Comparison of ENCODE assay signal across 33 mouse cellular contexts in genomic region chr12:87065446-87065845, GRCm38 (mm10). TPM values are rescaled to one million over a fixed set of nuclear protein-coding genes. Genes with fewer than 3 reads are reported as not detected.
DNase-seq lines count a peak whose midpoint lies in the region; ATAC-seq and TF ChIP-seq lines count a peak whose summit lies in the region.
"Had no signal": no experiment of that assay in that cellular context is flagged by ENCODE, and none has a peak within 500 bp of the region (broad histone marks: within the 10 kb centered on the region; RNA-seq: fewer than 3 reads in every experiment).

No protein-coding gene starts in this region.

- H3K27me3 ChIP-seq in hindbrain, postnatal 0 days (ENCODE audit: insufficient read depth, low read length), result no peaks in the 10 kb centered on the region
- H3K27me3 ChIP-seq in hindbrain, embryonic 16.5 days (replicated peaks; ENCODE audit: control insufficient read depth, insufficient read depth, low read length), result no peaks in the 10 kb centered on the region
- H3K27me3 ChIP-seq in heart, embryonic 12.5 days (replicated peaks), result peaks cover 7% of the 10 kb centered on the region; the same call in 1 of the 2 replicates
- H3K27me3 ChIP-seq: forebrain, embryonic 15.5 days; hindbrain, embryonic 13.5 days; kidney, embryonic 15.5 days; limb, embryonic 12.5 days; liver, embryonic 15.5 days; neural tube, embryonic 13.5 days had no signal

- no peak overlapping the region for H3K9ac ChIP-seq in hindbrain, postnatal 0 days (replicated peaks; ENCODE audit: low read length)
- no peak overlapping the region for H3K9ac ChIP-seq in hindbrain, embryonic 16.5 days (ENCODE audit: low read depth, low read length)
- H3K9ac ChIP-seq in heart, embryonic 12.5 days, result no peak overlapping the region
- H3K9ac ChIP-seq: embryonic facial prominence, embryonic 13.5 days; forebrain, embryonic 15.5 days; hindbrain, embryonic 13.5 days; kidney, embryonic 15.5 days; limb, embryonic 12.5 days; liver, embryonic 15.5 days; lung, embryonic 14.5 days; neural tube, embryonic 13.5 days had no signal

- H3K36me3 ChIP-seq in hindbrain, postnatal 0 days (ENCODE audit: insufficient read depth, low read length), result 0 out of 2 replicates have a peak, but pooled peaks cover 3% of the 10 kb centered on the region
- peaks cover 20% of the 10 kb centered on the region for H3K36me3 ChIP-seq in hindbrain, embryonic 16.5 days (ENCODE audit: control insufficient read depth, insufficient read depth, low read length)
- H3K36me3 ChIP-seq in heart, embryonic 12.5 days, result no peaks in the 10 kb centered on the region
- H3K36me3 ChIP-seq: embryonic facial prominence, embryonic 13.5 days; forebrain, embryonic 10.5 days; forebrain, embryonic 15.5 days; heart, embryonic 10.5 days; kidney, embryonic 15.5 days; limb, embryonic 12.5 days; liver, embryonic 15.5 days; midbrain, embryonic 10.5 days had no signal

- no peak overlapping the region for H3K27ac ChIP-seq in hindbrain, postnatal 0 days
- no peak overlapping the region for H3K27ac ChIP-seq in hindbrain, embryonic 16.5 days (ENCODE audit: low read depth, low read length)
- no peak overlapping the region for H3K27ac ChIP-seq in heart, embryonic 12.5 days (ENCODE audit: poor library complexity, severe bottlenecking)
- H3K27ac ChIP-seq: embryonic facial prominence, embryonic 13.5 days; forebrain, embryonic 10.5 days; forebrain, embryonic 15.5 days; heart, embryonic 10.5 days; hindbrain, embryonic 13.5 days; kidney, embryonic 15.5 days; limb, embryonic 12.5 days; liver, embryonic 15.5 days; midbrain, embryonic 10.5 days; neural tube, embryonic 13.5 days had no signal

- 62% methylated on average over 11 of the region's 11 CpGs for WGBS in hindbrain, postnatal 0 days
- WGBS in hindbrain, embryonic 16.5 days, result 79% methylated on average over 11 of the region's 11 CpGs
- 79% methylated on average over 11 of the region's 11 CpGs for WGBS in heart, embryonic 12.5 days

- peak; percentile 41 for DNase-seq in hindbrain, postnatal 0 days (ENCODE audit: low spot score)
- DNase-seq in brain, adult 2 months (ENCODE audit: low read depth, low spot score), result peak; percentile 54
- DNase-seq in cerebellum, adult 11-12 months, result peak; percentile 42
- DNase-seq in cerebellum, postnatal 10 days, result peak; percentile 76 to 85
- DNase-seq in lung, postnatal 36 days, result no peak
- DNase-seq in adrenal gland, postnatal 25 days, result no peak
- DNase-seq: adrenal gland, postnatal 36 days; gastrocnemius, postnatal 10 days; heart, postnatal 36 days; kidney, adult 18-20 months; kidney, postnatal 36 days; layer of hippocampus, postnatal 36 days; lung, embryonic 14.5 days; lung, postnatal 14 days had no signal

- ATAC-seq in hindbrain, postnatal 0 days, result peak; percentile 21; the same call in 1 of the 2 replicates
- no peak for ATAC-seq in hindbrain, embryonic 16.5 days
- ATAC-seq in heart, embryonic 12.5 days (ENCODE audit: insufficient number of reproducible peaks, low FRiP score), result no peak
- ATAC-seq: CD4-positive, CD25-positive, alpha-beta regulatory T cell, adult 4 months; forebrain, embryonic 15.5 days; midbrain, embryonic 16.5 days had no signal

- no peaks in the 10 kb centered on the region for H3K9me3 ChIP-seq in hindbrain, postnatal 0 days (ENCODE audit: low read length)
- no peaks in the 10 kb centered on the region for H3K9me3 ChIP-seq in hindbrain, embryonic 16.5 days (ENCODE audit: control insufficient read depth, low read length)
- no peaks in the 10 kb centered on the region for H3K9me3 ChIP-seq in heart, embryonic 12.5 days (replicated peaks)
- H3K9me3 ChIP-seq: embryonic facial prominence, embryonic 13.5 days; forebrain, embryonic 10.5 days; forebrain, embryonic 15.5 days; heart, embryonic 10.5 days; hindbrain, embryonic 13.5 days; kidney, embryonic 15.5 days; limb, embryonic 12.5 days; liver, embryonic 15.5 days; midbrain, embryonic 10.5 days; neural tube, embryonic 13.5 days had no signal

- no peak for TF ChIP-seq CTCF in hindbrain, postnatal 0 days (IDR thresholded peaks at IDR 0.05; ENCODE audit: low read depth)

- no peaks in the 10 kb centered on the region for H3K4me1 ChIP-seq in hindbrain, postnatal 0 days (ENCODE audit: insufficient read depth, low read length)
- no peaks in the 10 kb centered on the region for H3K4me1 ChIP-seq in hindbrain, embryonic 16.5 days (ENCODE audit: control insufficient read depth, insufficient read depth, low read depth, low read length)
- no peaks in the 10 kb centered on the region for H3K4me1 ChIP-seq in heart, embryonic 12.5 days (replicated peaks)
- H3K4me1 ChIP-seq: embryonic facial prominence, embryonic 13.5 days; forebrain, embryonic 10.5 days; forebrain, embryonic 15.5 days; heart, embryonic 10.5 days; hindbrain, embryonic 13.5 days; kidney, embryonic 15.5 days; limb, embryonic 12.5 days; liver, embryonic 15.5 days; midbrain, embryonic 10.5 days; neural tube, embryonic 13.5 days had no signal

- H3K4me2 ChIP-seq in hindbrain, postnatal 0 days (ENCODE audit: low read depth, low read length), result no peak overlapping the region
- H3K4me2 ChIP-seq in hindbrain, embryonic 16.5 days (ENCODE audit: low read length), result no peak overlapping the region
- H3K4me2 ChIP-seq in heart, embryonic 12.5 days, result no peak overlapping the region
- H3K4me2 ChIP-seq: embryonic facial prominence, embryonic 13.5 days; forebrain, embryonic 15.5 days; hindbrain, embryonic 13.5 days; kidney, embryonic 15.5 days; limb, embryonic 12.5 days; liver, embryonic 15.5 days; lung, embryonic 14.5 days; neural tube, embryonic 13.5 days had no signal

- H3K4me3 ChIP-seq in hindbrain, postnatal 0 days (ENCODE audit: low read length), result no peak overlapping the region
- no peak overlapping the region for H3K4me3 ChIP-seq in hindbrain, embryonic 16.5 days (ENCODE audit: low read length)
- H3K4me3 ChIP-seq in heart, embryonic 12.5 days, result no peak overlapping the region
- H3K4me3 ChIP-seq: embryonic facial prominence, embryonic 13.5 days; forebrain, embryonic 10.5 days; forebrain, embryonic 15.5 days; heart, embryonic 10.5 days; hindbrain, embryonic 13.5 days; kidney, embryonic 15.5 days; limb, embryonic 12.5 days; liver, embryonic 15.5 days; midbrain, embryonic 10.5 days; myocyte; neural tube, embryonic 13.5 days had no signal

RNA-seq across cellular contexts. Expression of gene Ngb, which starts 36.9 kb away (rescaled TPM):
- 9.3 and 11.8 TPM in 2 replicates for total RNA-seq in hindbrain, postnatal 0 days (2014; rRNA removed)
- 9.1 and 9.4 TPM in 2 replicates for polyA plus RNA-seq in hindbrain, postnatal 0 days (2015; fragmentation: Nextera tagmentation; extraction: Ambion mirVana)
- 6.5 and 7.3 TPM in 2 replicates for polyA plus RNA-seq in hindbrain, embryonic 16.5 days (2015; fragmentation: Nextera tagmentation; extraction: Ambion mirVana)
- polyA plus RNA-seq in heart, embryonic 12.5 days (2016; fragmentation: Nextera tagmentation; extraction: Ambion mirVana), result 0.57 TPM in 1 of 2 replicates, not detected in the other
- total RNA-seq in adrenal gland, postnatal 25 days (2021), result 1.3 TPM in 2 replicates
- total RNA-seq: granulocyte monocyte progenitor cell, adult 5-6 weeks; heart, postnatal 36 days had no signal
- polyA plus RNA-seq: CD4-positive, CD25-positive, alpha-beta regulatory T cell, adult 4 months; heart, embryonic 16.5 days; liver, embryonic 15.5 days had no signal

RNA-seq across cellular contexts. Expression of gene Tmem63c, which starts 44.3 kb away (rescaled TPM):
- total RNA-seq in hindbrain, postnatal 0 days (2014; rRNA removed), result 23.3 and 25.7 TPM in 2 replicates
- polyA plus RNA-seq in hindbrain, postnatal 0 days (2015; fragmentation: Nextera tagmentation; extraction: Ambion mirVana), result 7.9 and 8.6 TPM in 2 replicates
- 11.0 and 11.9 TPM in 2 replicates for polyA plus RNA-seq in hindbrain, embryonic 16.5 days (2015; fragmentation: Nextera tagmentation; extraction: Ambion mirVana)
- not detected in 2 replicates for polyA plus RNA-seq in heart, embryonic 12.5 days (2016; fragmentation: Nextera tagmentation; extraction: Ambion mirVana)
- 0.71 and 1.5 TPM in 2 replicates for total RNA-seq in adrenal gland, postnatal 25 days (2021)
- total RNA-seq: granulocyte monocyte progenitor cell, adult 5-6 weeks; liver, adult 2 months; megakaryocyte progenitor cell, adult 5-6 weeks had no signal
- polyA plus RNA-seq: heart, embryonic 16.5 days; limb, embryonic 12.5 days; liver, adult 2 months; liver, embryonic 15.5 days; lung, embryonic 14.5 days; myocyte had no signal

Comparison
In these comparisons a context has a peak if more than half of its experiments do, and no peak if none do; other contexts are left out.
1. DNase-seq: peak in hindbrain, postnatal 0 days (single experiment), brain, adult 2 months (single experiment), cerebellum, adult 11-12 months (single experiment) and cerebellum, postnatal 10 days (2 of 2); none in lung, postnatal 36 days (single experiment) and adrenal gland, postnatal 25 days (single experiment).